Mouse (Mus musculus) megakaryocyte, embryonic 14.5 days (primary cell): ENCODE data around the gene Gulp1. TPM values are rescaled to one million over a fixed set of nuclear protein-coding genes. Genes with fewer than 3 reads are reported as not detected.

ENCODE experiments used
- H3K27me3 ChIP-seq: replicated peaks from 2 replicates; pipeline ENCODE3; 2012; ENCODE audit warnings: inconsistent platforms
- H3K36me3 ChIP-seq: replicated peaks from 2 replicates; pipeline ENCODE3; 2012; ENCODE audit warnings: low read length, inconsistent platforms, mixed read lengths
- H3K4me1 ChIP-seq: 2 replicates; pipeline ENCODE4 v1.6.1; 2012; ENCODE audit warnings: inconsistent platforms
- H3K4me3 ChIP-seq: replicated peaks from 2 replicates; pipeline ENCODE3; 2012; ENCODE audit warnings: moderate library complexity, mild to moderate bottlenecking, inconsistent platforms
- H3K9me3 ChIP-seq: 2 replicates; pipeline ENCODE4 v1.6.1; 2012; ENCODE audit warnings: inconsistent platforms
- FLI1 ChIP-seq: IDR thresholded peaks from 2 replicates; pipeline ENCODE4 v1.6.1; 2012; ENCODE audit warnings: low read length, inconsistent platforms, mixed read lengths
- GATA1 ChIP-seq: IDR thresholded peaks from 3 replicates; pipeline ENCODE4 v1.6.1; 2012; ENCODE audit warnings: mixed read lengths, low read length, inconsistent platforms, borderline replicate concordance
- polyA plus RNA-seq: library from polyadenylated mRNA; stranded (reverse); fragments of >175 nt; gene quantifications from 2 replicates; pipeline ENCODE4 v1.2.3, GENCODE M21; 2012; ENCODE audit warnings: low replicate concordance; ENCODE audit not compliant: insufficient read depth

Gene Gulp1
- polyA plus RNA-seq, 1 experiment: 0.07 TPM

- no peaks in the 10 kb centered on the region for H3K27me3 ChIP-seq
- no peaks in the 10 kb centered on the region for H3K36me3 ChIP-seq
- TF ChIP-seq FLI1 (no peak), GATA1 (no peak)
Observed at GRCm38 (mm10) chr1:44720785-44721410, 169.6 kb downstream of the Gulp1 start.

DNA sequence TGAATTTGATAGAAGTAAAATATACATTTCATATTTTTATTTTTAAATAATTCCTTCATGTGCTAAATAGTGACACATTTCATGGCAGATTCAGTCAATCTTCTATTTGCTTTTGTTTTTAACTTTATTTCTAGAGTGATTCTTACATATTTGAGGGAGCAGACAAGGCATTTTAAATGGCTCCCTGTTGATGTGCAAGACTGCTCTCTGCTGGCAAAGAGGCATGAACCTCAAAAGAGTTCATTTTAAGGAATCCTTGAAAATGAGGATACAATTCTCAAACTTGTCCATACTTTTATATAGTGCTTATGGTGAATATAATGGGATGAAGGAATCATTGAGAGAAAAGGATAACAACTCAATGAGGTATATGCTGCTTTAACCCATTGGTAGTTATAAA lies 189.9 kb downstream of the Gulp1 start:
- TF ChIP-seq FLI1: no peak
- H3K4me3 ChIP-seq: no peak overlapping the region

More at GRCm38 (mm10) chr1:44720785-44721410, 169.6 kb downstream of the Gulp1 start:
- H3K4me3 ChIP-seq: no peak overlapping the region
- no peaks in the 10 kb centered on the region for H3K9me3 ChIP-seq
- H3K4me1 ChIP-seq: no peaks in the 10 kb centered on the region

GRCm38 (mm10) chr1:44745711-44746110 lies 194.4 kb downstream of the Gulp1 start:
- H3K4me3 ChIP-seq: no peak overlapping the region
- no peaks in the 10 kb centered on the region for H3K4me1 ChIP-seq
- no peaks in the 10 kb centered on the region for H3K9me3 ChIP-seq
- no peak for TF ChIP-seq GATA1
- no peak for TF ChIP-seq FLI1
- no peaks in the 10 kb centered on the region for H3K27me3 ChIP-seq
- no peaks in the 10 kb centered on the region for H3K36me3 ChIP-seq

More for the DNA sequence above, 189.9 kb downstream of the Gulp1 start:
- no peaks in the 10 kb centered on the region for H3K36me3 ChIP-seq
- H3K4me1 ChIP-seq: no peaks in the 10 kb centered on the region
- no peaks in the 10 kb centered on the region for H3K9me3 ChIP-seq
- H3K27me3 ChIP-seq: no peaks in the 10 kb centered on the region

GRCm38 (mm10) chr1:44750731-44751730 lies 199.7 kb downstream of the Gulp1 start:
- H3K36me3 ChIP-seq: no peaks in the 10 kb centered on the region
- H3K27me3 ChIP-seq: no peaks in the 10 kb centered on the region
- H3K4me3 ChIP-seq: no peak overlapping the region
- TF ChIP-seq FLI1 (no peak), GATA1 (no peak)
- H3K9me3 ChIP-seq: no peaks in the 10 kb centered on the region
- H3K4me1 ChIP-seq: no peaks in the 10 kb centered on the region

DNA sequence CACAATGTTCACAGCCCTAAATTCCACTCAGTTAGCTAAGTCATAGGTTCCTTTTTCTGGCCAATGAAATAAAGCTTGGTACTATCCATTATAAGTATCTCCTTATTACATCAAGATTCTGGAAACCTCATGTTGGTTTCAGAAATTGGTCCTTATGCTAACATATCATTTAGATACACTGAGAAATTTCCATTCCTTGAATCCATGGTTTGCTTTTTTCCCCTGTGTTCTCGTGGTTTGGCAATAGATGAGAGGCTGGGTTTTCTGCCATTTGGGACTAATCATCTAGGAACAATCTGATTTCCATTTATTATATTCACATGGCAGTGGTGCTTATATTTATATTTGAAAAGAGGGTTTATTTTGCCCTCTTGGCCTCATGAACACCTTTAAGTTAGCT lies 226.9 kb downstream of the Gulp1 start:
- H3K27me3 ChIP-seq: no peaks in the 10 kb centered on the region
- no peaks in the 10 kb centered on the region for H3K4me1 ChIP-seq
- no peak overlapping the region for H3K4me3 ChIP-seq
- H3K9me3 ChIP-seq: no peaks in the 10 kb centered on the region
- no peaks in the 10 kb centered on the region for H3K36me3 ChIP-seq
- TF ChIP-seq FLI1 (no peak), GATA1 (no peak)

DNA sequence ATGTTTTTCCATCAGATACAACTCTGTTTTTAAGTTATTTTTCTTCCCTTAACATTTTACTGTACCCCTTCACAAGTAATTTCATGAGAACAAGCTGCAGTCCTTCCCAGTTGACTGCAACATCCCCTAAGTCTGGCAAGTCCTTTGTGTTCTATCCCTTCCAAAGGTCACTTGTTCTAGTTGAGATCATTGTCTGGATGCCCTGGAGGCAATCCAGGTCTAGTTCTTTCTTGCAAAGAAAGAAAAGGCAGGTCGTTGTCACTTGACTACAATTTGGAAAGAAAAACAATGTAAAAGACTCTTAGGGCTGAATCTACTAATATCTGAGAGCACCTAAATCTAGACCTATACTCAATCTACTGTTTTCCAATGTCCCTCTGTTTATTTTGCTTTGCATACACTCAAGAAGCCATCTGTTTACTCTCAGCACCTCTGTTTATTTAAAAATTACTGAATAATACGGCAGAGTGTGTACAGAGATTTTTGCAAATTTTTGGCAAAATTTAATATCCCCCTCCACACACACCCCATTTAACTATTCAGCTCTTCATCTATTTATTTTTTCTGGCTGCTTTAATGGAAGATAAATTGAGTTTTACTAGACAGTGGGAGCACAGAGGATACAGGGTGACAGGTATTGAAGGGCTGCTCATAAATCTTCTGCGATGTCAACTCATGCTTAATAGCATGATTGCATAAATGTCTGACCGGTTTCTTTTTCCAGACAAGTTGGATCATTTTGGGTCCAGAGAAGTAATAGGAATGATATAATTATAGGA lies 252.5 kb downstream of the Gulp1 start:
- Histone ChIP-seq H3K4me1 (no peaks in the 10 kb centered on the region), H3K9me3 (no peaks in the 10 kb centered on the region), H3K27me3 (no peaks in the 10 kb centered on the region), H3K36me3 (no peaks in the 10 kb centered on the region), H3K4me3 (no peak overlapping the region)
- no peak for TF ChIP-seq GATA1
- TF ChIP-seq FLI1: no peak

DNA sequence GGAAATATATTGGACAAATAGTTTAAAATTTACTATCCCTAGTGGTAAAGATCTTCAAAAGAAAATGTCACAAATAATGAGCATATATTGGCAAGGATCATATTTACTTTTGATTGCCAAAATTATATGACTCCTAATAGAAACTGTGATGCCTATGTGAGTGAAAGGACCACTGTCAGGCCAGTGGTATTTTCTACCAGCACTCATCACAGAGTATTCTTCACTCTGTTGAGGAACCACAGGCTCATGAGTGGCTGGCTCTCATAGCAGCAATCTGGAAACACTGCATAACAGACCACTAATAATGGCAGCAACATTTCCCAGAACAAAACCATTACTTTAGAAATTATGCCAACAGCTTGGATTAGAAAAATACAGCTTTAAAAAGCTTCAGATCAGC lies 255.1 kb downstream of the Gulp1 start:
- Histone ChIP-seq H3K27me3 (no peaks in the 10 kb centered on the region), H3K4me1 (no peaks in the 10 kb centered on the region), H3K9me3 (no peaks in the 10 kb centered on the region), H3K4me3 (no peak overlapping the region), H3K36me3 (no peaks in the 10 kb centered on the region)
- no peak for TF ChIP-seq FLI1
- TF ChIP-seq GATA1: no peak

DNA sequence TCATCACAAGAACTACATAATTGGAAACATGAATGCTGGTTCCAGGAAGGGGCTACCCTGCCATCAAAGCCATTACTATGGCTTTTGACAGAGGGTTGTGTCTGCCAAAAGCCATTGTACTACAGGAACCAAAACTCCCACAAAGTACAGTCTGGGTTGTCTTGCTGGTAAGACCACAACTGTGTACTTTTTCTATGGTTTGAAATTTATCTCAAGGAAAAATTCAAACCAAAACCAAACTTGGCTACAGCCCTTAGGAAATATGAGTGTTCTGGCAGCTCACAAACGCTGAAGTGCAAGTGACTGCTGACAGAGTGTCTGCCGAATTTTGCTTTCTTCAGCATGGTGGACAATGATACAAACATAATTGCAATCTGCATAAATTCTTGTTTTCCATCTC lies 259.0 kb downstream of the Gulp1 start:
- Histone ChIP-seq H3K4me1 (no peaks in the 10 kb centered on the region), H3K9me3 (no peaks in the 10 kb centered on the region), H3K4me3 (no peak overlapping the region), H3K27me3 (no peaks in the 10 kb centered on the region), H3K36me3 (no peaks in the 10 kb centered on the region)
- TF ChIP-seq GATA1 (no peak), FLI1 (no peak)

- no peaks in the 10 kb centered on the region for H3K27me3 ChIP-seq
- H3K4me3 ChIP-seq: no peak overlapping the region
- H3K9me3 ChIP-seq: 0 out of 2 replicates have a peak, but pooled peaks cover 2% of the 10 kb centered on the region
- H3K4me1 ChIP-seq: no peaks in the 10 kb centered on the region
- H3K36me3 ChIP-seq: no peaks in the 10 kb centered on the region
- TF ChIP-seq FLI1 (no peak), GATA1 (no peak)
Observed at GRCm38 (mm10) chr1:44833934-44834333, 282.6 kb downstream of the Gulp1 start.
